Mouse (Mus musculus) kidney, embryonic 14.5 days (tissue): ENCODE data around the gene Ajap1. TPM values are rescaled to one million over a fixed set of nuclear protein-coding genes. Genes with fewer than 3 reads are reported as not detected.

Experiments used
- ATAC-seq: fragments of 200-750 bp; cut with Nextera tagmentation; 2 replicates; pipeline ENCODE4 v1.8.0; 2017; ENCODE audit warnings: moderate number of reproducible peaks, mild to moderate bottlenecking, moderate TSS enrichment, moderate library complexity; ENCODE audit not compliant: low FRiP score, low TSS enrichment
- H3K27ac ChIP-seq: fragments of 300-500 bp; sonication (generic); 2 replicates; pipeline ENCODE4 v1.5.1; 2014; ENCODE audit warnings: low read depth, mild to moderate bottlenecking, low read length, moderate library complexity, mixed read lengths
- H3K27me3 ChIP-seq: fragments of 300-500 bp; sonication (generic); 2 replicates; pipeline ENCODE4 v1.6.1; 2014; ENCODE audit warnings: mild to moderate bottlenecking, low read length; ENCODE audit not compliant: control insufficient read depth, insufficient read depth
- H3K36me3 ChIP-seq: fragments of 300-500 bp; sonication (generic); 2 replicates; pipeline ENCODE4 v1.6.1; 2014; ENCODE audit warnings: low read length, mixed read lengths; ENCODE audit not compliant: control insufficient read depth, insufficient read depth
- H3K4me1 ChIP-seq: fragments of 300-500 bp; sonication (generic); 2 replicates; pipeline ENCODE4 v1.6.1; 2014; ENCODE audit warnings: low read length, mixed read lengths; ENCODE audit not compliant: control insufficient read depth, insufficient read depth
- H3K4me2 ChIP-seq: fragments of 300-500 bp; sonication (generic); replicated peaks from 2 replicates; pipeline ENCODE4 v1.6.1; 2014; ENCODE audit warnings: low read depth, mild to moderate bottlenecking, low read length
- H3K4me3 ChIP-seq: fragments of 300-500 bp; sonication (generic); 2 replicates; pipeline ENCODE4 v1.5.1; 2014; ENCODE audit warnings: mild to moderate bottlenecking, low read length
- H3K9ac ChIP-seq: fragments of 300-500 bp; sonication (generic); 2 replicates; pipeline ENCODE4 v1.6.1; 2014; ENCODE audit warnings: low read depth, mild to moderate bottlenecking, low read length, moderate library complexity
- H3K9me3 ChIP-seq: fragments of 300-500 bp; sonication (generic); 2 replicates; pipeline ENCODE4 v1.6.1; 2016; ENCODE audit warnings: low read length; ENCODE audit not compliant: control insufficient read depth
- WGBS: fragments of 180-500 bp; shearing (Covaris S2); extraction: QIAGEN DNeasy Blood & Tissue Kit; methylation state at CpG from one replicate; pipeline ENCODE4 v1.1.7; 2014; 5-methylcytosine and 5-hydroxymethylcytosine counted together
- polyA plus RNA-seq: library from polyadenylated mRNA; unstranded; fragments of >200 nt; fragmentation: Nextera tagmentation; extraction: Ambion mirVana; gene quantifications from 2 replicates; pipeline ENCODE4 v1.2.1, GENCODE M21; 2014

The Ajap1 gene
- polyA plus RNA-seq, 1 experiment from 2014 or later, result 3.8 TPM

- Histone ChIP-seq H3K4me3 (no peak overlapping the region), H3K27me3 (no peaks in the 10 kb centered on the region), H3K4me1 (no peaks in the 10 kb centered on the region), H3K9ac (no peak overlapping the region), H3K27ac (no peak overlapping the region), H3K4me2 (no peak overlapping the region), H3K9me3 (no peaks in the 10 kb centered on the region), H3K36me3 (no peaks in the 10 kb centered on the region)
- ATAC-seq, result no peak
- WGBS, result 60% methylated on average over 5 of the region's 5 CpGs
Measured at GRCm38 (mm10) chr4:153435917-153436316, 46.7 kb downstream of the Ajap1 start.

DNA sequence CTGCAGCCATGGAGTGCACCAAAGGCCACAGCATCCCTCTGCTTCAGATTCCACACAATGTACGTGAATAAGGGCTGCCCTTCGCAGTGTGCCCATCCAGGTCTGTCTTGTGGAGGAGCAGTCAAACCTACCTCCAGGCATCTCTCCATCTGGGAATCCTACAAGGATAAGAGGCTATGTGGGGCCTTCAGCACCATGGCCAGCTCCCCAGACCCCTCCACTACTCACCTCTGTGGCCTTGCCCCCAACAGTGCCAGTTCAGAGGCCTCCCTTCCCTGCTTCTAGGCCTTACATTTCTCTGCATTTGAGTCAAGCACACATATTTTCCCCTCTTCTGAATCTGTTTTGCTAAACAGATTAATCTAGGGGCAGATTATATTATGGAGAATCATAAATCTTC is 52.6 kb downstream of the Ajap1 start:
- no peak overlapping the region for H3K9ac ChIP-seq
- no peak for ATAC-seq
- no peak overlapping the region for H3K27ac ChIP-seq
- no peaks in the 10 kb centered on the region for H3K4me1 ChIP-seq
- no peaks in the 10 kb centered on the region for H3K36me3 ChIP-seq
- H3K4me2 ChIP-seq, result no peak overlapping the region
- 75% methylated on average over 2 of the region's 2 CpGs for WGBS
- no peak overlapping the region for H3K4me3 ChIP-seq
- H3K27me3 ChIP-seq, result no peaks in the 10 kb centered on the region
- H3K9me3 ChIP-seq, result 0 out of 2 replicates have a peak, but pooled peaks cover 5% of the 10 kb centered on the region

GRCm38 (mm10) chr4:153425961-153426656 is 56.5 kb downstream of the Ajap1 start:
- H3K27ac ChIP-seq, result no peak overlapping the region
- WGBS, result 55% methylated on average over 16 of the region's 16 CpGs

DNA sequence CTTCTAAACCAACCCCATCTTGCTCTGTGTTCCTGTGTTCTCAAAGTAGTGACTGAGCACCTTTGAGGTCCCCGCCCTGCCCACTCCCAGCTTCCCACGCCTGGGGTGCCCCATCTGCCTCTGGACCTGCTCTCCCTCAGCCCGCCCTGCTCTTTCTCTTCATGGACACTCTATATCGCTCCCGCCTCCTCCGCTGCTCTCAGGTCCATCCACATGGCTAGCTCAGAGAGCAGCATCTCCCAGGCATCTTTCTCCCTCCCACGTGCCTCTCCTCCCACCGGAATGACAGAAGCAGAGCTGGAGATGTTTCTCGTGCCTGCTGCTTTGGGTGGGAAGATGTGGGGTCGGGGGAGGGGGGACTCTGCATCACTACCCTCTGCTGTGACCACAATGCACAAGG is 58.3 kb downstream of the Ajap1 start:
- ATAC-seq, result no peak
- WGBS, result 75% methylated on average over 10 of the region's 10 CpGs

More at GRCm38 (mm10) chr4:153425961-153426656, 56.5 kb downstream of the Ajap1 start:
- Histone ChIP-seq H3K4me1 (no peaks in the 10 kb centered on the region), H3K36me3 (no peaks in the 10 kb centered on the region), H3K9me3 (0 out of 2 replicates have a peak, but pooled peaks cover 5% of the 10 kb centered on the region), H3K4me3 (no peak overlapping the region), H3K4me2 (no peak overlapping the region), H3K27me3 (no peaks in the 10 kb centered on the region), H3K9ac (no peak overlapping the region)
- ATAC-seq, result peak; percentile 70; the same call in 1 of the 2 replicates

GRCm38 (mm10) chr4:153417926-153418325 is 64.7 kb downstream of the Ajap1 start:
- no peak overlapping the region for H3K27ac ChIP-seq
- peak overlapping the region; percentile 30 for H3K4me3 ChIP-seq
- no peaks in the 10 kb centered on the region for H3K27me3 ChIP-seq
- peaks cover 12% of the 10 kb centered on the region; the same call in 1 of the 2 replicates for H3K4me1 ChIP-seq
- H3K36me3 ChIP-seq, result no peaks in the 10 kb centered on the region
- H3K9me3 ChIP-seq, result no peaks in the 10 kb centered on the region
- no peak; the same call in 1 of the 2 replicates for ATAC-seq
- WGBS, result 6% methylated on average over 11 of the region's 12 CpGs
- no peak overlapping the region for H3K9ac ChIP-seq
- H3K4me2 ChIP-seq, result peak overlapping the region; percentile 43

More for the DNA sequence above, 58.3 kb downstream of the Ajap1 start:
- Histone ChIP-seq H3K36me3 (no peaks in the 10 kb centered on the region), H3K4me3 (no peak overlapping the region), H3K4me1 (no peaks in the 10 kb centered on the region), H3K9me3 (no peaks in the 10 kb centered on the region), H3K27me3 (no peaks in the 10 kb centered on the region), H3K9ac (no peak overlapping the region), H3K27ac (no peak overlapping the region), H3K4me2 (no peak overlapping the region)

- ATAC-seq, result peak; percentile 84
- H3K9me3 ChIP-seq, result no peaks in the 10 kb centered on the region
- no peaks in the 10 kb centered on the region for H3K36me3 ChIP-seq
- no peaks in the 10 kb centered on the region for H3K27me3 ChIP-seq
- H3K4me2 ChIP-seq, result peak overlapping the region; percentile 43
- H3K27ac ChIP-seq, result no peak overlapping the region
- 3% methylated on average over 23 of the region's 23 CpGs for WGBS
- H3K9ac ChIP-seq, result no peak overlapping the region
- peaks cover 12% of the 10 kb centered on the region; the same call in 1 of the 2 replicates for H3K4me1 ChIP-seq
- H3K4me3 ChIP-seq, result peak overlapping the region; percentile 30
Measured at GRCm38 (mm10) chr4:153417164-153417896, 65.3 kb downstream of the Ajap1 start.

DNA sequence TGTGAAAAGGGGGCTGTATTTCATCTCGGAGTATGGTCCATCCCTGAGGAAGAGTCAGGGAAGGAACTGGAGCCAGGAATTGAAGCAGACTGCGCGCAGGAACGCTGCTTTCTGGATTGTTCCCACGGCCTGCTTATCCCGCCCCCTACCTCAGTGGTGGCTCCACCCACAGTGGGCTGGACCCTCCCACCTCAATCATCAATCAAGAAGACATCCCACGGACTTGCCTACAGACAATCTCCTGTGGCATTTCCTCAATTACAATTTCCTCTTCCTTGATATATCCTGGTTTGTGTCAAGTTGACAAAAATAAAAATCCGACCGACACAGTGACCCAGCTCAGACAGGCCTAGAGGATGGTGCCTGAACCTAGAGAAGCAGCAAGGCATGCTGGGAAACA is 66.5 kb downstream of the Ajap1 start:
- ATAC-seq, result no peak; the same call in 1 of the 2 replicates
- Histone ChIP-seq H3K36me3 (no peaks in the 10 kb centered on the region), H3K4me1 (peaks cover 12% of the 10 kb centered on the region; the same call in 1 of the 2 replicates), H3K27me3 (no peaks in the 10 kb centered on the region), H3K27ac (no peak overlapping the region), H3K4me3 (no peak overlapping the region), H3K9me3 (no peaks in the 10 kb centered on the region), H3K9ac (no peak overlapping the region), H3K4me2 (no peak overlapping the region)
- 51% methylated on average over 9 of the region's 9 CpGs for WGBS

GRCm38 (mm10) chr4:153398421-153398820 is 84.2 kb downstream of the Ajap1 start:
- 71% methylated on average over 8 of the region's 8 CpGs for WGBS
- H3K4me3 ChIP-seq, result no peak overlapping the region
- no peak for ATAC-seq
- no peaks in the 10 kb centered on the region for H3K36me3 ChIP-seq
- no peaks in the 10 kb centered on the region for H3K4me1 ChIP-seq
- no peaks in the 10 kb centered on the region for H3K27me3 ChIP-seq
- H3K4me2 ChIP-seq, result no peak overlapping the region
- no peak overlapping the region for H3K9ac ChIP-seq
- no peak overlapping the region for H3K27ac ChIP-seq
- H3K9me3 ChIP-seq, result no peaks in the 10 kb centered on the region

- Histone ChIP-seq H3K36me3 (no peaks in the 10 kb centered on the region), H3K4me2 (no peak overlapping the region), H3K9ac (no peak overlapping the region), H3K4me1 (no peaks in the 10 kb centered on the region), H3K27ac (no peak overlapping the region), H3K4me3 (no peak overlapping the region), H3K9me3 (no peaks in the 10 kb centered on the region), H3K27me3 (no peaks in the 10 kb centered on the region)
- WGBS, result 92% methylated on average over 12 of the region's 12 CpGs
- no peak for ATAC-seq
Measured at GRCm38 (mm10) chr4:153387478-153387877, 95.1 kb downstream of the Ajap1 start.
